Mouse (Mus musculus) cerebellum, adult 2 months (tissue): Measurements from ENCODE around the gene Sh3rf3.

Source experiments
- CTCF ChIP-seq: fragments of 200-500 bp; IDR thresholded peaks from 2 replicates; pipeline ENCODE4 v1.5.1; 2011; ENCODE audit warnings: low read depth, mild to moderate bottlenecking, control low read depth, low read length, moderate library complexity, borderline replicate concordance; ENCODE audit not compliant: insufficient read depth
- POLR2A ChIP-seq: fragments of 200-500 bp; IDR thresholded peaks from 2 replicates; pipeline ENCODE4 v1.6.1; 2011; ENCODE audit warnings: low read length, control low read depth, borderline replicate concordance; ENCODE audit not compliant: insufficient read depth

- TF ChIP-seq POLR2A (no peak), CTCF (no peak)
Observed at GRCm38 (mm10) chr10:59089861-59090621, 276.9 kb downstream of the Sh3rf3 start.
